Mouse (Mus musculus): ENCODE measurements around the gene Hpcal1. TPM values are rescaled to one million over a fixed set of nuclear protein-coding genes. Genes with fewer than 3 reads are reported as not detected.

Gene Hpcal1
- polyA plus RNA-seq, 1 experiment, result not detected

DNA sequence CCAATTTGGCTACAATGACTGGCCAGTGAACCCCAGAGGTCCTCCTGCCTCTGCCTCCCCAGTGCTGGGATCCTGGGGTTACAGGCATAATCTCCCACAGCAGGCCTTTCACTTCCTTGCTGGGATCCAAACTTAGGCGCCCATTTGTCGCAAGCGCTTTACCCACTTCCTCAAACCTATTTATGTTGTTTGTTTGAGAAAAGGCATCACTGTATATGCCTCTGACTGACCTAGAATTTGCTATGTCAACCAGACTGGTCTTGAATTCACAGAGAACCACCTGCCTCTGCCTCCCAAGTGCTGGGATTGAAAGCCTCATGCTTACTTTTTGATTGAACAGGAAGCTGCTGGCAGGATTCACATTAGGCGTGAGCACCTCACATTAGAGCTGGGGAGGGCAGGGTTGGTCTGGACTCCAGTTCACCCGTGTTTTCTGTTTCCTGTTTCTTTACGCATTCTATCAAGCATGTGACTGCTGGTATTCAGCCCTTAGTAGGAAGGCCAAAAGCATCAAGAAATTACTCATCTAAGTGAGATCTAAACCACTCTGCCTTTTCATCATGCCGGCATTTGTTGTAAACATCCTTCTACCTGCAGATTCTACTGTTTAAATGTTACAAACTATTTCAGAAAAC is 33.0 kb upstream of the Hpcal1 start:
- 93% methylated on average over 7 of the region's 7 CpGs for WGBS
- no peak overlapping the region for H3K27ac ChIP-seq (ENCODE audit: insufficient read depth, low read depth, low read length)
- H3K4me3 ChIP-seq (ENCODE audit: insufficient read depth, low read depth, low read length), result no peak overlapping the region
- no peak for TF ChIP-seq POLR2A (IDR thresholded peaks at IDR 0.05; ENCODE audit: insufficient read depth, low read depth, low read length)
- no peak for TF ChIP-seq CTCF (IDR thresholded peaks at IDR 0.05; ENCODE audit: insufficient read depth, low read depth, low read length)
- no peaks in the 10 kb centered on the region for H3K4me1 ChIP-seq (ENCODE audit: control insufficient read depth, insufficient read depth, low read length)

DNA sequence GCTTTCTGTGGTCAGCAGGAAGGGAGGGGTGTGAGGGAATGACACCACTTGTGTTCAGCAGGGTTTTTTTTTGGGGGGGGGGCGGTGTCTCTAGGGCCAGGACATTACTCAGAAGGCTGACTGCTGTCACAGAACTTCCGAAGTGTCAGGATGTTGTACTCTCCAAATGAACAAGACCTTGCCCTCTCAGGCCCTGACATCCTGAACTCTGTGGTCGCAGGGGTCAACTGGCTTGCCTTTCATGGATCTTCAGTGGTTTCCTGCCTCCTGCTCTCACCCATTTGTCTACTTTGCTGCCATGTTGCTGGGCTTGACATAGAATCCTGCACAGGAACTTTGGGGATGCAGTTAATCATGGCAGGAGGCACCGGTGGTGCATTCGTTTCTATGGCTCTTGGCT is 32.1 kb upstream of the Hpcal1 start:
- Histone ChIP-seq H3K4me3 (ENCODE audit: insufficient read depth, low read depth, low read length) (no peak overlapping the region), H3K27ac (ENCODE audit: insufficient read depth, low read depth, low read length) (no peak overlapping the region), H3K4me1 (ENCODE audit: control insufficient read depth, insufficient read depth, low read length) (no peaks in the 10 kb centered on the region)
- WGBS, result 86% methylated on average over 5 of the region's 5 CpGs
- TF ChIP-seq CTCF (IDR thresholded peaks at IDR 0.05; ENCODE audit: insufficient read depth, low read depth, low read length), result no peak
- TF ChIP-seq POLR2A (IDR thresholded peaks at IDR 0.05; ENCODE audit: insufficient read depth, low read depth, low read length), result no peak

GRCm38 (mm10) chr12:17661483-17661920 is 29.2 kb upstream of the Hpcal1 start:
- WGBS, result 18% methylated on average over 4 of the region's 4 CpGs
- H3K4me3 ChIP-seq (ENCODE audit: insufficient read depth, low read depth, low read length), result no peak overlapping the region
- H3K27ac ChIP-seq (ENCODE audit: insufficient read depth, low read depth, low read length), result no peak overlapping the region
- H3K4me1 ChIP-seq (ENCODE audit: control insufficient read depth, insufficient read depth, low read length), result no peaks in the 10 kb centered on the region
- TF ChIP-seq CTCF (IDR thresholded peaks at IDR 0.05; ENCODE audit: insufficient read depth, low read depth, low read length) (no peak), POLR2A (IDR thresholded peaks at IDR 0.05; ENCODE audit: insufficient read depth, low read depth, low read length) (no peak)

DNA sequence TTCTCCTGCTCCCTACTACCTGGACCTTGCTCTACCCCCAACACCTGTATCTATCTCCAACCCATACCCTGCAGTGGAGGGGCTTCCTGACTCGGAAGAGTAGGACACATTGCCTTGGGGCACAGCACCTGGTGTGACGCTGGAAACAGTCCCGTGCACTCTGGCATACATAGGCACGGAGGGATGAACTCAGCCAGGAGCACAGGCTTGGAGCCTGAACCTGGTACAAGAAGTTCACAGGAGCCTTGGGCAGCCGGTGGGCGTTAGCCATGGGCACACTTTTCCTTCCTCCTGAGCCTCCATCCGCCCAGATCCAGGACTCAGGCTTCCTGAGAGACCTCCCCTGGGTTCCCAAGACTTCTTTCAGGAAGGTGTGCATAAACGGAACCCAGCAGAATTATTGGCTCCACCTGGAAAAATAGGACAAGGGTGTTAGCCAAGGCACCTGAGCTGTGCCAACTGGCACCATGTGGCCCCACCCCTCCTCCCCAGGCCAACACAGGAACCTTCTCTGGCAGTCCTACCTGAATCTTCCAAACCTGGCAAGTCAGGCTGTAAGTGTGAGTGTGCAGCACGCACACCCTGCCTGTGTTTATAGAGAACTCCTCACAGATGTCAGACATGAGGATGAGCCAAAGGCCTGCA is 26.5 kb upstream of the Hpcal1 start:
- Histone ChIP-seq H3K27ac (ENCODE audit: insufficient read depth, low read depth, low read length) (no peak overlapping the region), H3K4me3 (ENCODE audit: insufficient read depth, low read depth, low read length) (no peak overlapping the region), H3K4me1 (ENCODE audit: control insufficient read depth, insufficient read depth, low read length) (no peaks in the 10 kb centered on the region)
- TF ChIP-seq CTCF (IDR thresholded peaks at IDR 0.05; ENCODE audit: insufficient read depth, low read depth, low read length) (no peak), POLR2A (IDR thresholded peaks at IDR 0.05; ENCODE audit: insufficient read depth, low read depth, low read length) (no peak)
- 90% methylated on average over 9 of the region's 9 CpGs for WGBS

DNA sequence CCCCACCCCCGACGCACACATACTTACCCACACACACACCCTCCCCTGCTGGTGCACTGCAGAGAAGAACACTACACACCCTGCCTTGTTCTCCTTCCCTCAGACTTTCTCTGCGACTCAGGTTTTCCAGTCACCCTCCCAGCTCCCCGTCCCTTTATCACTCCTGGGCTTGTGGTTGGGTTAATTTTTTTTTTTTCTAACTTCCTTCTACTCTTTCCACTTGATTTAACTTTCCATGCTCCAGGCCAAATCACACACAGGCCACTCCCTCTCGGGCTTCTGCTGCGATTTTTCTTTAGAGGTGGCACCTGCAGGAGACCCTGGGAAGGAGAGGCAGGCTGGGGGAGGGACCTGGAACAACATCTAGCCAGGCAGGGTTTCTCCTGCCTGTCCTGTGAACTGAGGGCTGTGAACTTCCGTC is 24.7 kb upstream of the Hpcal1 start:
- Histone ChIP-seq H3K27ac (ENCODE audit: insufficient read depth, low read depth, low read length) (no peak overlapping the region), H3K4me3 (ENCODE audit: insufficient read depth, low read depth, low read length) (no peak overlapping the region), H3K4me1 (ENCODE audit: control insufficient read depth, insufficient read depth, low read length) (no peaks in the 10 kb centered on the region)
- WGBS, result 56% methylated on average over 7 of the region's 7 CpGs
- TF ChIP-seq CTCF (IDR thresholded peaks at IDR 0.05; ENCODE audit: insufficient read depth, low read depth, low read length) (no peak), POLR2A (IDR thresholded peaks at IDR 0.05; ENCODE audit: insufficient read depth, low read depth, low read length) (no peak)

- Histone ChIP-seq H3K27ac (ENCODE audit: insufficient read depth, low read depth, low read length) (no peak overlapping the region), H3K4me3 (ENCODE audit: insufficient read depth, low read depth, low read length) (no peak overlapping the region), H3K4me1 (ENCODE audit: control insufficient read depth, insufficient read depth, low read length) (no peaks in the 10 kb centered on the region)
- 86% methylated on average over 2 of the region's 2 CpGs for WGBS
- no peak for TF ChIP-seq CTCF (IDR thresholded peaks at IDR 0.05; ENCODE audit: insufficient read depth, low read depth, low read length)
Observed at GRCm38 (mm10) chr12:17666616-17667015, 24.0 kb upstream of the Hpcal1 start.

DNA sequence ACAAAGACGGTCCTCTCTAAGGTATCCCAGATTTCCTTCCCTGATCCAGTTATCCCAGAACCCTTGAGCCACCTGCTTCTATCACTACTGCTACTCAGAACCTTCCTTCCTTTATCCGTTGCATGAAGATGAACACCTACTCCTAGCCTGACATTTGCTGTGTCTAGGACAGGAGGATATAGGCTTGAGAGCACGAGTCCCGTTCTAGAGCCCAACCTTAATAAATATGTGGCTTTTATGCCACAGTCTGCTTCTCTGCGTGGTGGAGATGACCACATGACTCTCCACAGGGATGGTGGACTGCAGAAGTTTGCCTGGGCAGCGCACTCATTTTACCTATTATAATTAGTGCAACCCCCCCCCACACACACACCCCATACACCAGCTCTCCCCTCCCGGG is 16.9 kb upstream of the Hpcal1 start:
- Histone ChIP-seq H3K27ac (ENCODE audit: insufficient read depth, low read depth, low read length) (no peak overlapping the region), H3K4me1 (ENCODE audit: control insufficient read depth, insufficient read depth, low read length) (no peaks in the 10 kb centered on the region), H3K4me3 (ENCODE audit: insufficient read depth, low read depth, low read length) (no peak overlapping the region)
- TF ChIP-seq POLR2A (IDR thresholded peaks at IDR 0.05; ENCODE audit: insufficient read depth, low read depth, low read length) (no peak), CTCF (IDR thresholded peaks at IDR 0.05; ENCODE audit: insufficient read depth, low read depth, low read length) (no peak)
- WGBS, result 58% methylated on average over 7 of the region's 7 CpGs

GRCm38 (mm10) chr12:17674182-17674812 is 16.4 kb upstream of the Hpcal1 start:
- Histone ChIP-seq H3K27ac (ENCODE audit: insufficient read depth, low read depth, low read length) (no peak overlapping the region), H3K4me1 (ENCODE audit: control insufficient read depth, insufficient read depth, low read length) (no peaks in the 10 kb centered on the region), H3K4me3 (ENCODE audit: insufficient read depth, low read depth, low read length) (no peak overlapping the region)
- WGBS, result 65% methylated on average over 6 of the region's 6 CpGs
- TF ChIP-seq POLR2A (IDR thresholded peaks at IDR 0.05; ENCODE audit: insufficient read depth, low read depth, low read length), result no peak
- TF ChIP-seq CTCF (IDR thresholded peaks at IDR 0.05; ENCODE audit: insufficient read depth, low read depth, low read length), result no peak

DNA sequence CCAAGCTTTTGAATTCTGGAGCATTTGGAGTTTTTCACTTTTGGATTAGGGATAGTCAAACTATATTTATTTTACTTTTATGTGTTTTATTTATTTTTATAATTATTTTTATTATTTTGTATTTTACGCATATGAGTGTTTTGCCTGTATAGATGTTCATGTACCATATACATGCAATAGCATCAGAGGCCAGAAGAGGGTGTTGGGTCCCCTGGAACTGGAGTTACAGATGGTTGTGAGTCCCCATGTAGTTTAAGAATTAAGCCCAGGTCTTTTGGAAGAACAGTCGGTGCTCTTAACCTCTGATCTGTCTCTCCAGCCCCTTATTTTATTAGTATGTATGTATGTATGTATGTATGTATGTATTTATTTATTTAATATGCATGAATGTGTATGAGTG is 12.9 kb upstream of the Hpcal1 start:
- TF ChIP-seq CTCF (IDR thresholded peaks at IDR 0.05; ENCODE audit: insufficient read depth, low read depth, low read length) (no peak), POLR2A (IDR thresholded peaks at IDR 0.05; ENCODE audit: insufficient read depth, low read depth, low read length) (no peak)
- WGBS, result 90% methylated on average over 2 of the region's 2 CpGs

More for the DNA sequence above, 12.9 kb upstream of the Hpcal1 start:
- H3K4me1 ChIP-seq (ENCODE audit: control insufficient read depth, insufficient read depth, low read length), result no peaks in the 10 kb centered on the region
- no peak overlapping the region for H3K27ac ChIP-seq (ENCODE audit: insufficient read depth, low read depth, low read length)
- H3K4me3 ChIP-seq (ENCODE audit: insufficient read depth, low read depth, low read length), result no peak overlapping the region

All from olfactory bulb, adult 2 months (tissue).